Mouse (Mus musculus): ENCODE measurements at regions not wholly inside any gene's neighbourhood (a gene's known extent, or its start where the extent isn't known, plus 50 kb on each side); places are given as distances from the start of the nearest gene placed in this dataset.

- Histone ChIP-seq H3K4me2 (replicated peaks; ENCODE audit: low read depth, low read length) (peak overlapping the region; percentile 20; the same call in 1 of the 2 replicates), H3K9ac (replicated peaks; ENCODE audit: low read depth) (no peak overlapping the region), H3K27me3 (replicated peaks; ENCODE audit: insufficient read depth, low read length) (no peaks in the 10 kb centered on the region), H3K4me1 (ENCODE audit: insufficient read depth, low read depth, low read length) (peaks cover 2% of the 10 kb centered on the region; the same call in 1 of the 2 replicates), H3K36me3 (ENCODE audit: insufficient read depth, low read length) (no peaks in the 10 kb centered on the region), H3K9me3 (ENCODE audit: low read length) (no peaks in the 10 kb centered on the region), H3K4me3 (ENCODE audit: low read depth, low read length) (no peak overlapping the region), H3K27ac (ENCODE audit: low read length) (no peak overlapping the region)
- DNase-seq (ENCODE audit: low spot score) (peak; percentile 71), ATAC-seq (peak; percentile 48)
- TF ChIP-seq CTCF (IDR thresholded peaks at IDR 0.05): peak; percentile 76
- TF ChIP-seq EP300 (IDR thresholded peaks at IDR 0.05): no peak
- WGBS: 14% methylated on average over 16 of the region's 16 CpGs
These were observed 53.0 kb upstream of the Mon1b start for GRCm38 (mm10) chr8:113582180-113582975.

GRCm38 (mm10) chr8:113583801-113584200 lies 51.6 kb upstream of the Mon1b start:
- Histone ChIP-seq H3K9me3 (ENCODE audit: low read length) (no peaks in the 10 kb centered on the region), H3K4me1 (ENCODE audit: insufficient read depth, low read depth, low read length) (peaks cover 2% of the 10 kb centered on the region; the same call in 1 of the 2 replicates), H3K9ac (replicated peaks; ENCODE audit: low read depth) (no peak overlapping the region), H3K4me3 (ENCODE audit: low read depth, low read length) (no peak overlapping the region), H3K36me3 (ENCODE audit: insufficient read depth, low read length) (no peaks in the 10 kb centered on the region), H3K27ac (ENCODE audit: low read length) (no peak overlapping the region), H3K27me3 (replicated peaks; ENCODE audit: insufficient read depth, low read length) (no peaks in the 10 kb centered on the region), H3K4me2 (replicated peaks; ENCODE audit: low read depth, low read length) (no peak overlapping the region)
- ATAC-seq (no peak), DNase-seq (ENCODE audit: low spot score) (no peak)
- WGBS: 71% methylated on average over 10 of the region's 10 CpGs
- TF ChIP-seq EP300 (IDR thresholded peaks at IDR 0.05) (no peak), CTCF (IDR thresholded peaks at IDR 0.05) (no peak)

Data from lung, postnatal 0 days (tissue).